Mouse (Mus musculus) neural tube, embryonic 11.5 days (tissue): ENCODE results near the gene Myh1. TPM values are rescaled to one million over a fixed set of nuclear protein-coding genes. Genes with fewer than 3 reads are reported as not detected.

Experiments used
- ATAC-seq: fragments of 200-750 bp; cut with Nextera tagmentation; 2 replicates; pipeline ENCODE4 v1.8.0; 2017; ENCODE audit warnings: moderate number of reproducible peaks, mild to moderate bottlenecking, moderate TSS enrichment, moderate library complexity; ENCODE audit not compliant: insufficient read depth, low FRiP score, low TSS enrichment
- DNase-seq: peaks from one replicate; pipeline ENCODE4 v3.0.0-alpha.2; 2015; ENCODE audit warnings: low spot score
- H3K27ac ChIP-seq: fragments of 300-500 bp; sonication (generic); 2 replicates; pipeline ENCODE4 v1.5.1; 2014; ENCODE audit warnings: low read depth, mild to moderate bottlenecking, low read length
- H3K27me3 ChIP-seq: fragments of 300-500 bp; sonication (generic); 2 replicates; pipeline ENCODE4 v1.6.1; 2014; ENCODE audit warnings: mild to moderate bottlenecking, low read length, mixed read lengths; ENCODE audit not compliant: control insufficient read depth, insufficient read depth
- H3K36me3 ChIP-seq: fragments of 300-500 bp; sonication (generic); 2 replicates; pipeline ENCODE4 v1.6.1; 2014; ENCODE audit warnings: mild to moderate bottlenecking, low read length, moderate library complexity, mixed read lengths; ENCODE audit not compliant: control insufficient read depth, insufficient read depth
- H3K4me1 ChIP-seq: fragments of 300-500 bp; sonication (generic); 2 replicates; pipeline ENCODE4 v1.6.1; 2014; ENCODE audit warnings: low read length, mixed read lengths; ENCODE audit not compliant: control insufficient read depth, insufficient read depth
- H3K4me2 ChIP-seq: fragments of 300-500 bp; sonication (generic); 2 replicates; pipeline ENCODE4 v1.6.1; 2014; ENCODE audit warnings: low read depth, mild to moderate bottlenecking, moderate library complexity
- H3K4me3 ChIP-seq: fragments of 300-500 bp; sonication (generic); 2 replicates; pipeline ENCODE4 v1.5.1; 2014; ENCODE audit warnings: low read depth, low read length
- H3K9ac ChIP-seq: fragments of 300-500 bp; sonication (generic); 2 replicates; pipeline ENCODE4 v1.6.1; 2014; ENCODE audit warnings: mild to moderate bottlenecking, low read length
- H3K9me3 ChIP-seq: fragments of 300-500 bp; sonication (generic); 2 replicates; pipeline ENCODE4 v1.6.1; 2016; ENCODE audit warnings: low read length; ENCODE audit not compliant: control insufficient read depth
- WGBS: fragments of 180-500 bp; shearing (Covaris S2); extraction: QIAGEN DNeasy Blood & Tissue Kit; methylation state at CpG from one replicate; pipeline ENCODE4 v1.1.7; 2014; 5-methylcytosine and 5-hydroxymethylcytosine counted together
- polyA plus RNA-seq: library from polyadenylated mRNA; unstranded; fragments of >200 nt; fragmentation: Nextera tagmentation; extraction: Ambion mirVana; gene quantifications from 2 replicates; pipeline ENCODE4 v1.2.1, GENCODE M21; 2014

Gene Myh1
- polyA plus RNA-seq, 1 experiment from 2014 or later = 0.07 TPM

GRCm38 (mm10) chr11:67164851-67165250 is 35.0 kb upstream of the Myh1 start:
- 60% methylated on average over 5 of the region's 5 CpGs for WGBS
- DNase-seq (no peak), ATAC-seq (no peak)
- Histone ChIP-seq H3K4me3 (no peak overlapping the region), H3K9me3 (no peaks in the 10 kb centered on the region), H3K4me2 (no peak overlapping the region), H3K4me1 (no peaks in the 10 kb centered on the region), H3K36me3 (no peaks in the 10 kb centered on the region), H3K27me3 (no peaks in the 10 kb centered on the region), H3K27ac (no peak overlapping the region), H3K9ac (no peak overlapping the region)

- WGBS = 54% methylated on average over 5 of the region's 5 CpGs
- DNase-seq = no peak
- no peak overlapping the region for H3K27ac ChIP-seq
Observed at GRCm38 (mm10) chr11:67169301-67169700, 30.6 kb upstream of the Myh1 start.

DNA sequence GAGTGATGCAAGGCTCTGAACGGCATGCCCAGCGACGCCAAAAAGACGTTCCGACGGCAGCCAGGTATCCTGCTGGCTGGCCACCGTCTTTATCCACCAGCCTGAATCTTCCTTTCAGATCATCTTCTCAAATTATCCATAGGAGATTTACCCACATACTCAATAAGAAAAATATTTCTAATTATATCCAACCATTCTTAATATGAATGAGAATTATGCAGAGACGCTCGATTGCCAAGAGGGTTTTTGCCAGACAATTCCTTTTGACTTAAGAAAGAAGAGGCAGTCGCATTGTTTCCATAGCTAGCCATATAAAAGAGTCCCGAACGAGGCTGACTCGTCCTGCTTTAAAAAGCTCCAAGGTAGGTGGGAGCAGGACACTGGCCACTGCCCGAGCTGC is 29.1 kb upstream of the Myh1 start, which contains the start of gene Myh2:
TSS of gene Myh2 (plus strand) at position 301 of the 400 bp plus-strand sequence.
- Histone ChIP-seq H3K4me2 (no peak within 1 kb of the TSS), H3K36me3 (no peaks in the 10 kb centered on the region), H3K27ac (no peak within 1 kb of the TSS), H3K9ac (no peak within 1 kb of the TSS), H3K27me3 (no peaks in the 10 kb centered on the region), H3K4me1 (no peaks in the 10 kb centered on the region), H3K4me3 (no peak within 1 kb of the TSS), H3K9me3 (no peaks in the 10 kb centered on the region)
- ATAC-seq (no peak), DNase-seq (no peak)
- 79% methylated on average over 14 of the region's 14 CpGs for WGBS

More at GRCm38 (mm10) chr11:67169301-67169700, 30.6 kb upstream of the Myh1 start:
- H3K9me3 ChIP-seq = no peaks in the 10 kb centered on the region
- H3K9ac ChIP-seq = no peak overlapping the region
- H3K4me1 ChIP-seq = no peaks in the 10 kb centered on the region
- ATAC-seq = no peak
- H3K27me3 ChIP-seq = no peaks in the 10 kb centered on the region
- H3K4me3 ChIP-seq = no peak overlapping the region
- H3K4me2 ChIP-seq = no peak overlapping the region
- H3K36me3 ChIP-seq = no peaks in the 10 kb centered on the region

DNA sequence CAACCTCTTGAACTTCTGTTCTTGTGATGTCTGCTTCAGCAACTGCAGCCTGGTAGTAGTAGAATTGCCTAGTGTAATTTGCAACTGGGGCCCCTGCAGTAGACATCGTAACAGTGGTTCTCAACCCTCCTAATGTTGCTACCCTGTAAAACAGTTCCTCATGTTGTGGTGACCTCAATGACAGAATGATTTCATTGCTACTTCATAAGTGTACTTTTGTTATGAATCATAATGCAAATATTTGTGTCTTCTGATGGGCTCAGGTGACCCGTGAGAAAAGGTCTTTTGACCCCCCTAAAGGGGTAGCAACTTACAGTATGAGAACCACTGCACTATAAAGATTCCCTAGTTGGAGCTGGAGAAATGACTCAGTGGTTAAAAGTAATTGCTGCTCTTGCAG is 27.4 kb upstream of the Myh1 start:
- no peaks in the 10 kb centered on the region for H3K4me1 ChIP-seq
- H3K9me3 ChIP-seq = no peaks in the 10 kb centered on the region
- no peaks in the 10 kb centered on the region for H3K27me3 ChIP-seq
- H3K9ac ChIP-seq = no peak overlapping the region
- 93% methylated on average over 2 of the region's 2 CpGs for WGBS
- no peak overlapping the region for H3K4me2 ChIP-seq
- H3K4me3 ChIP-seq = no peak overlapping the region
- H3K27ac ChIP-seq = no peak overlapping the region
- no peaks in the 10 kb centered on the region for H3K36me3 ChIP-seq
- ATAC-seq = no peak
- no peak for DNase-seq

GRCm38 (mm10) chr11:67176376-67176775 is 23.5 kb upstream of the Myh1 start:
- no peaks in the 10 kb centered on the region for H3K4me1 ChIP-seq
- no peaks in the 10 kb centered on the region for H3K27me3 ChIP-seq
- no peak for DNase-seq
- H3K9me3 ChIP-seq = no peaks in the 10 kb centered on the region
- no peak overlapping the region for H3K4me3 ChIP-seq
- H3K27ac ChIP-seq = no peak overlapping the region
- H3K36me3 ChIP-seq = no peaks in the 10 kb centered on the region
- no peak overlapping the region for H3K9ac ChIP-seq
- WGBS = 72% methylated on average over 5 of the region's 5 CpGs
- no peak for ATAC-seq
- H3K4me2 ChIP-seq = no peak overlapping the region

DNA sequence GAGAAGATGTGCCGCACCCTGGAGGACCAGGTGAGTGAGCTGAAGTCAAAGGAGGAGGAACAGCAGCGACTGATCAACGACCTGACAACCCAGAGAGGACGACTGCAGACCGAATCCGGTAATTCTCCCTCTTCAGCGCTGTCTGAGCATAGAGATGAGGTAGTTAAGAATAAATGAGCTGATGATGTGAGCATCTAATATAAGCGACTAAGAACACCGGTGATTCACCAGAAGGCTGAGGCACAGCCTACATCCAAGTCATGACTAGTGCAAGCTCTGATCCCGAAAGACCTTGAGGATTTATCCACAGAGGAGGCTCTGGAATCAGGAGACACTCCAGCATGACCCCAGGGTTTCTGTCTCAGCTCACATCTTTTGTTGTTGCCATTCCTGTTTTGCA is 9.5 kb upstream of the Myh1 start:
- Histone ChIP-seq H3K4me3 (no peak overlapping the region), H3K9ac (no peak overlapping the region), H3K4me2 (no peak overlapping the region), H3K27ac (no peak overlapping the region), H3K27me3 (no peaks in the 10 kb centered on the region), H3K36me3 (no peaks in the 10 kb centered on the region), H3K9me3 (no peaks in the 10 kb centered on the region), H3K4me1 (no peaks in the 10 kb centered on the region)
- WGBS = 87% methylated on average over 10 of the region's 10 CpGs
- ATAC-seq (no peak), DNase-seq (no peak)

GRCm38 (mm10) chr11:67190814-67191213 is 9.0 kb upstream of the Myh1 start:
- no peaks in the 10 kb centered on the region for H3K27me3 ChIP-seq
- no peaks in the 10 kb centered on the region for H3K4me1 ChIP-seq
- H3K4me2 ChIP-seq = no peak overlapping the region
- 92% methylated on average over 2 of the region's 2 CpGs for WGBS
- no peaks in the 10 kb centered on the region for H3K9me3 ChIP-seq
- H3K9ac ChIP-seq = no peak overlapping the region
- no peak overlapping the region for H3K27ac ChIP-seq
- ATAC-seq (no peak), DNase-seq (no peak)
- no peaks in the 10 kb centered on the region for H3K36me3 ChIP-seq
- H3K4me3 ChIP-seq = no peak overlapping the region

DNA sequence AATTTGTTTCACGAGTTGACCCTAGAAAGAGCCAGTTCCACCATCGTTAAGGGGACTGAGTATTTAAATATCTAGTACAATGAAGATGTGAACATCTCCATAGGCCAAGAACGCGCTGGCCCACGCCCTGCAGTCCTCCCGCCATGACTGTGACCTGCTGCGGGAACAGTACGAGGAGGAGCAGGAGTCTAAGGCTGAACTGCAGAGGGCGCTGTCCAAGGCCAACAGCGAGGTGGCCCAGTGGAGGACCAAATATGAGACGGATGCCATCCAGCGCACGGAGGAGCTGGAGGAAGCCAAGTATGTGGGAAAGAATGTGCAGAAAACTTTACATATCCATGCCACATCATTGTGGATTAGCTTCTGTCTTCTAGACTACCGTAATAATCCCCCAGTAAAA is 8.4 kb upstream of the Myh1 start:
- 89% methylated on average over 14 of the region's 14 CpGs for WGBS
- Histone ChIP-seq H3K4me2 (no peak overlapping the region), H3K9ac (no peak overlapping the region), H3K9me3 (no peaks in the 10 kb centered on the region), H3K27me3 (no peaks in the 10 kb centered on the region), H3K4me1 (no peaks in the 10 kb centered on the region), H3K36me3 (no peaks in the 10 kb centered on the region), H3K27ac (no peak overlapping the region), H3K4me3 (no peak overlapping the region)
- DNase-seq (no peak), ATAC-seq (no peak)

- Histone ChIP-seq H3K4me1 (no peaks in the 10 kb centered on the region), H3K4me3 (no peak overlapping the region), H3K36me3 (no peaks in the 10 kb centered on the region), H3K27me3 (no peaks in the 10 kb centered on the region), H3K9ac (no peak overlapping the region), H3K27ac (no peak overlapping the region), H3K9me3 (no peaks in the 10 kb centered on the region), H3K4me2 (no peak overlapping the region)
- ATAC-seq = no peak
- WGBS = 57% methylated on average over 1 of the region's 1 CpGs
- DNase-seq = no peak
Observed at GRCm38 (mm10) chr11:67199321-67199720, 531 bp upstream of the Myh1 start.
